Mouse (Mus musculus): Measurements from ENCODE around the gene Spred3. TPM values are rescaled to one million over a fixed set of nuclear protein-coding genes. Genes with fewer than 3 reads are reported as not detected.

Spred3 gene
- total and polyA plus RNA-seq, 2 experiments = 0.18 to 0.40 TPM

DNA sequence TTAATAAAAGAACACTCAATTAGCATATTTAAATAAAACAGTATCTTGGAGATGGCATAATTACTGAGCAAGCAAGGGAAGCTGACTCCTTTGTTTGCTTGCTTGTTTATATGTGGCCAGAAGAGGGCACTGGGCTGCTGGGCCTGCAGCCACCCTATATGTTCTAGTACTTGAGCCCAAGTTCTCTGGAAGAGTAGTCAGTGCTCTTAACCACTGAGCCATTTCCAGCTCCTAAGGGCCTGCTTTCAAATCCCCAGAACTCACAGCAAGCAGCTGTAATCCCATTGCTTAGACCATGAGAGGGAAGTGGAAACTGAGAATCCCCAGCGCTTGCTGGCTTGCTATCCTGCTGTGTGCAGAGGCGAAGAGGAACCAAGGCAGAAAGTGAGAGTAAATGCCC is 41.5 kb downstream of the Spred3 start:
- Histone ChIP-seq H3K4me1 (ENCODE audit: control insufficient read depth, insufficient read depth, low read length) (peaks cover 4% of the 10 kb centered on the region; the same call in 1 of the 2 replicates), H3K27ac (replicated peaks; ENCODE audit: insufficient read depth, low read depth, low read length) (no peak overlapping the region), H3K79me2 (ENCODE audit: control insufficient read depth, insufficient read depth, low read length) (no peaks in the 10 kb centered on the region), H3K9ac (ENCODE audit: low read depth, low read length) (no peak overlapping the region), H3K4me3 (ENCODE audit: insufficient read depth, low read depth, low read length) (no peak overlapping the region), H3K36me3 (ENCODE audit: control insufficient read depth, insufficient read depth, low read length) (no peaks in the 10 kb centered on the region), H3K27me3 (ENCODE audit: control insufficient read depth, insufficient read depth, low read length) (0 out of 2 replicates have a peak, but pooled peaks cover 7% of the 10 kb centered on the region)
- 91% methylated on average over 2 of the region's 2 CpGs for WGBS
- DNase-seq (ENCODE audit: extremely low read depth, low read depth, low spot score) = no peak
- TF ChIP-seq POLR2A (IDR thresholded peaks at IDR 0.05; ENCODE audit: extremely low read depth, insufficient read depth, low read length) = no peak
- TF ChIP-seq CTCF (IDR thresholded peaks at IDR 0.05; ENCODE audit: low read depth, low read length) = peak; percentile 58

DNA sequence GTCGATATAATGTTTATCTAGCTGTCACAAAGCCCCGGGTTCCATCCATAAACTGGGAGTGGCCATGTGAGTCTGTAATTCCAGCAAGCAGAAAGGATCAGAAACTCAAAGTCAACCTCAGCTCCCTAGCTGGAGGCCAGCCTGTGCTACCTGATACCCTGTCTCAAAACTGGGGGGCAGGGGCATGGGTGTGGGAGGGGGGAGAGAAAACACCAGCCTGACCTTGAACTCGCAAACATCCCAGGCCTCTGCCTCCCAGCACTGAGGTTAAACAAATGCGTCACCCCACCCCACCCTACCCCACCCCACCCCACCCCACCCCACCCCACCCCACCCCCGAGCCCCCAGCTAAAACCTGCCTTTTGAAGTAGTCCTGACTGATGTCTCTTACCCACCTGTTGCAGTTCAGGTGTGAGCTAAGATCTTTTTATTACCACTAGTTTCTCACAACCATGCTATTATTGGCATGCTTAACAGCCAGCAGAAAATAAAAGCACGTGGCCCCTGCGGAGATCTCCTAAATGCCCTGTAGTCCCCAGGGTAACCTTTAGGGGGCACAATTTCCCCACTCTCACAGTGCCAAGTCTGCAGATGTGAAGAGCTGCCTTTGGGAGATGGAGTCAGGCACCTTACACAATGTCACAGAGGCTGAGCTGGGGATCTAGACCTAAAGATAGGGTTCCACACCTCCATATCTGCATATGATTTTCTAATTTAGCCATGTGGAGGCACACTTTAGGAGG is 43.9 kb downstream of the Spred3 start:
- no peaks in the 10 kb centered on the region for H3K36me3 ChIP-seq (ENCODE audit: control insufficient read depth, insufficient read depth, low read length)
- H3K4me1 ChIP-seq (ENCODE audit: control insufficient read depth, insufficient read depth, low read length) = peaks cover 4% of the 10 kb centered on the region; the same call in 1 of the 2 replicates
- 0 out of 2 replicates have a peak, but pooled peaks cover 7% of the 10 kb centered on the region for H3K27me3 ChIP-seq (ENCODE audit: control insufficient read depth, insufficient read depth, low read length)
- no peak overlapping the region for H3K9ac ChIP-seq (ENCODE audit: low read depth, low read length)
- TF ChIP-seq POLR2A (IDR thresholded peaks at IDR 0.05; ENCODE audit: extremely low read depth, insufficient read depth, low read length) (no peak), CTCF (IDR thresholded peaks at IDR 0.05; ENCODE audit: low read depth, low read length) (peak; percentile 65)
- H3K4me3 ChIP-seq (ENCODE audit: insufficient read depth, low read depth, low read length) = no peak overlapping the region
- H3K27ac ChIP-seq (replicated peaks; ENCODE audit: insufficient read depth, low read depth, low read length) = no peak overlapping the region
- 13% methylated on average over 7 of the region's 7 CpGs for WGBS
- DNase-seq (ENCODE audit: extremely low read depth, low read depth, low spot score) = peak; percentile 32
- no peaks in the 10 kb centered on the region for H3K79me2 ChIP-seq (ENCODE audit: control insufficient read depth, insufficient read depth, low read length)

DNA sequence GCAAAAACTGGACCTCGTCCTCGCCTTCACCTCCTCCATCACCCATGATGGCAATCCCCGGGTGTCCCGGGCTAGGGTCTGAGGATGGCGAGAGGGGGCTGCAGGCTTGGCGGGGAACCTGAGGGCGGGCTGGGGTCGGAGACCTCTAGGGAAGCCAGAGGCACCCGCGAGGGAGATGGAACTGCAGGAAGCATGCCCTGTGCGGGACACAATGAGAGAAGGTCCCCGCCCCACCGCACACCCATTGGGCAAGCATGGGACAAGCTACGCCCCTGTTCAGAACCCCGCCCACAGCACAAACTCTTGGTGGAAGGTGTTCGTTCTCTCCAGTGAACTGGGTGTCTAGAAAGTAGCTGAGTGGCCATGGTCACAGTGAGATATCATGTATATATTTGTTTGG is 45.2 kb downstream of the Spred3 start, which contains the start of gene Ryr1:
Gene Ryr1 (minus strand): TSS at position 210 of the 400 bp plus-strand sequence.
- Histone ChIP-seq H3K4me3 (ENCODE audit: insufficient read depth, low read depth, low read length) (no peak within 1 kb of the TSS), H3K36me3 (ENCODE audit: control insufficient read depth, insufficient read depth, low read length) (no peaks in the 10 kb centered on the region), H3K79me2 (ENCODE audit: control insufficient read depth, insufficient read depth, low read length) (no peaks in the 10 kb centered on the region), H3K27me3 (ENCODE audit: control insufficient read depth, insufficient read depth, low read length) (0 out of 2 replicates have a peak, but pooled peaks cover 7% of the 10 kb centered on the region), H3K9ac (ENCODE audit: low read depth, low read length) (no peak within 1 kb of the TSS), H3K27ac (replicated peaks; ENCODE audit: insufficient read depth, low read depth, low read length) (no peak within 1 kb of the TSS), H3K4me1 (ENCODE audit: control insufficient read depth, insufficient read depth, low read length) (peaks cover 4% of the 10 kb centered on the region; the same call in 1 of the 2 replicates)
- WGBS = 4% methylated on average over 16 of the region's 16 CpGs
- TF ChIP-seq POLR2A (IDR thresholded peaks at IDR 0.05; ENCODE audit: extremely low read depth, insufficient read depth, low read length) (no peak), CTCF (IDR thresholded peaks at IDR 0.05; ENCODE audit: low read depth, low read length) (no peak)
- DNase-seq (ENCODE audit: extremely low read depth, low read depth, low spot score) = peak; percentile 10

DNA sequence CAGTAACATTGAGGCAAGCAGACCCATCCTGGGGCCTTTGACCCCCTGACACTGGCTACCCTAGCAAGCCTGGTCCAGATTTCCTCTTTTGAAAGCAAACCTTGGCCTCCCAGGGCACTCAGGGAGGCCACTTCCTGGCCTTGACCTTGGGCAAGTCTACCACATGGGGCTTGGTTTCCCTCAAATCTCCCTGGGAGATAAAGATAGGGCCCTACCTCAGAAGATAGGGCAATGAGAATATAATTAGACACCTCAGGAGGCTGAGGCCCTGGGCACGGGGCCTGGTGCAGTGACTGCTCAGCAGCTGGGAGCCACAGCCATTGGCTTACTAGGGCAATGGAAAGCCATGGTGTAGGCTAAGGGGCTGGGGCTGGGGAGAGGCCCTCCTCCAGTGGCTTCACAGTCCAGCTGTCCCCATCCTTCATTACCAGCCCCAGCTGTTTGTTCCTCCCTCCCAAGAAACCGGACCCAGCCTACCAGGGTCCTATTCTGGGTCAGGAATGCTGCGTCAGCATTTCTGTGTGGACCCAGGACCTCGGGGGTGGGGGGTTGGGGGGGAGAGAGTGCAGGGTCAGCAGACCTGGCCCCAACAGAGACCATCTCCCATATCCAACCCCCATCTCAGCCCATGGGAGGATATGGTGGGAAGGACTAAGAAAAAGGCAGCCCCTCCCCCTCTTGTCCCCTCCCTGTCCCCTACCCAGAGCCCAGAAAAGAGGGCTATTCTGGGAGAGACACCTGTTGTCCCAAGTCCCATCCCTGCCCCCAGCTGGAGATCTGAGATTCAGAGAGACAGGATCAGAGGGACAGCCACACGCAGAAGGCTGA is 46.5 kb downstream of the Spred3 start:
- Histone ChIP-seq H3K4me3 (ENCODE audit: insufficient read depth, low read depth, low read length) (no peak overlapping the region), H3K27ac (replicated peaks; ENCODE audit: insufficient read depth, low read depth, low read length) (no peak overlapping the region), H3K9ac (ENCODE audit: low read depth, low read length) (no peak overlapping the region), H3K36me3 (ENCODE audit: control insufficient read depth, insufficient read depth, low read length) (no peaks in the 10 kb centered on the region), H3K79me2 (ENCODE audit: control insufficient read depth, insufficient read depth, low read length) (no peaks in the 10 kb centered on the region), H3K27me3 (ENCODE audit: control insufficient read depth, insufficient read depth, low read length) (0 out of 2 replicates have a peak, but pooled peaks cover 7% of the 10 kb centered on the region), H3K4me1 (ENCODE audit: control insufficient read depth, insufficient read depth, low read length) (peaks cover 4% of the 10 kb centered on the region; the same call in 1 of the 2 replicates)
- no peak for TF ChIP-seq POLR2A (IDR thresholded peaks at IDR 0.05; ENCODE audit: extremely low read depth, insufficient read depth, low read length)
- TF ChIP-seq CTCF (IDR thresholded peaks at IDR 0.05; ENCODE audit: low read depth, low read length) = no peak
- no peak for DNase-seq (ENCODE audit: extremely low read depth, low read depth, low spot score)
- WGBS = 71% methylated on average over 5 of the region's 5 CpGs

DNA sequence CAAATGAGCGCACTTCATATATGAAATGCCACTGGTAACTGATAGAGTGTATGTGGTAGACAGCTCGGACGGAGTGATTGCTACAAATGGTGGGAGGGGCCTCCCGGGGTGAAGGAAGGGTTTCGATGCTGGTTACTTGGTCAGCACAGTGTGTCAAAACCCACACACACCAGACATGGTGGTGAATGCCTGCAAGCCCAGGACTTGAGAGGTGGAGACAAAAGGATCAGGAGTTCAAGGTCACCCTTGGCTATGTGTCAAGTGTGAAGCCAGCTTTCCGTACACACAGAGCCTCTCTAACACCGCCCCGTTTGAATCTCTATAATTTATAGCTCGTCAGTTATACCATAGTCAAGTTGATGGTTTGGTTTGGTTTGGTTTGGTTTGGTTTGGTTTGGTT is 47.4 kb downstream of the Spred3 start:
- no peaks in the 10 kb centered on the region for H3K36me3 ChIP-seq (ENCODE audit: control insufficient read depth, insufficient read depth, low read length)
- no peaks in the 10 kb centered on the region for H3K79me2 ChIP-seq (ENCODE audit: control insufficient read depth, insufficient read depth, low read length)
- H3K27ac ChIP-seq (replicated peaks; ENCODE audit: insufficient read depth, low read depth, low read length) = no peak overlapping the region
- no peak overlapping the region for H3K9ac ChIP-seq (ENCODE audit: low read depth, low read length)
- no peak for TF ChIP-seq POLR2A (IDR thresholded peaks at IDR 0.05; ENCODE audit: extremely low read depth, insufficient read depth, low read length)
- TF ChIP-seq CTCF (IDR thresholded peaks at IDR 0.05; ENCODE audit: low read depth, low read length) = no peak
- 84% methylated on average over 9 of the region's 9 CpGs for WGBS
- DNase-seq (ENCODE audit: extremely low read depth, low read depth, low spot score) = no peak
- H3K4me1 ChIP-seq (ENCODE audit: control insufficient read depth, insufficient read depth, low read length) = peaks cover 4% of the 10 kb centered on the region; the same call in 1 of the 2 replicates
- H3K4me3 ChIP-seq (ENCODE audit: insufficient read depth, low read depth, low read length) = no peak overlapping the region
- 0 out of 2 replicates have a peak, but pooled peaks cover 7% of the 10 kb centered on the region for H3K27me3 ChIP-seq (ENCODE audit: control insufficient read depth, insufficient read depth, low read length)

All from liver, adult 2 months (tissue).